Mouse (Mus musculus) lung, adult 2 months (tissue): ENCODE results near the gene Stard7. TPM values are rescaled to one million over a fixed set of nuclear protein-coding genes. Genes with fewer than 3 reads are reported as not detected.

Experiments used
- DNase-seq: peaks from one replicate; pipeline ENCODE4 v3.0.0; 2022
- H3K4me1 ChIP-seq: fragments of 200-500 bp; 2 replicates; pipeline ENCODE4 v1.6.1; 2011; ENCODE audit warnings: low read length; ENCODE audit not compliant: control insufficient read depth, insufficient read depth
- H3K4me3 ChIP-seq: fragments of 200-500 bp; replicated peaks from 2 replicates; pipeline ENCODE3; 2011; ENCODE audit warnings: low read depth, mild to moderate bottlenecking, control low read depth, low read length; ENCODE audit errors: extremely low read depth
- CTCF ChIP-seq: fragments of 200-500 bp; IDR thresholded peaks from 2 replicates; pipeline ENCODE4 v1.5.1; 2011; ENCODE audit warnings: mild to moderate bottlenecking, low read length, control low read depth; ENCODE audit not compliant: insufficient read depth
- POLR2A ChIP-seq: fragments of 200-500 bp; IDR thresholded peaks from 2 replicates; pipeline ENCODE4 v1.6.1; 2011; ENCODE audit warnings: low read depth, mild to moderate bottlenecking, control low read depth, low read length, borderline replicate concordance; ENCODE audit errors: extremely low read depth
- WGBS: fragments of 180-500 bp; shearing (Covaris S2); methylation state at CpG from one replicate; pipeline ENCODE4 v1.1.7; 2018; 5-methylcytosine and 5-hydroxymethylcytosine counted together
- polyA plus RNA-seq: library from polyadenylated mRNA; depleted of rRNA; stranded (reverse); fragments of >200 nt; gene quantifications from 2 replicates; pipeline ENCODE4 v1.2.3, GENCODE M21; 2012

Gene Stard7
- polyA plus RNA-seq, 1 experiment, result 29.3 TPM

- TF ChIP-seq CTCF, result no peak
- TF ChIP-seq POLR2A, result no peak
- DNase-seq, result no peak
- WGBS, result 92% methylated on average over 1 of the region's 1 CpGs
- Histone ChIP-seq H3K4me3 (no peak overlapping the region), H3K4me1 (no peaks in the 10 kb centered on the region)
These were observed 45.1 kb downstream of the Stard7 start for GRCm38 (mm10) chr2:127315155-127315470.

- WGBS, result 67% methylated on average over 5 of the region's 5 CpGs
- TF ChIP-seq POLR2A, result no peak
- TF ChIP-seq CTCF, result no peak
- no peak overlapping the region for H3K4me3 ChIP-seq
- DNase-seq, result no peak
- H3K4me1 ChIP-seq, result no peaks in the 10 kb centered on the region
These were observed 46.4 kb downstream of the Stard7 start for GRCm38 (mm10) chr2:127316431-127316830.

- Histone ChIP-seq H3K4me1 (no peaks in the 10 kb centered on the region), H3K4me3 (no peak overlapping the region)
- WGBS, result 58% methylated on average over 4 of the region's 4 CpGs
- TF ChIP-seq CTCF (no peak), POLR2A (no peak)
- DNase-seq, result no peak
These were observed 48.1 kb downstream of the Stard7 start for GRCm38 (mm10) chr2:127318136-127318535.

- no peak overlapping the region for H3K4me3 ChIP-seq
- TF ChIP-seq CTCF (no peak), POLR2A (no peak)
- WGBS, result 35% methylated on average over 4 of the region's 4 CpGs
- no peaks in the 10 kb centered on the region for H3K4me1 ChIP-seq
- DNase-seq, result no peak
These were observed 49.1 kb downstream of the Stard7 start for GRCm38 (mm10) chr2:127319071-127319470.

- Histone ChIP-seq H3K4me1 (no peaks in the 10 kb centered on the region), H3K4me3 (no peak overlapping the region)
- 53% methylated on average over 6 of the region's 6 CpGs for WGBS
- no peak for DNase-seq
- TF ChIP-seq CTCF (no peak), POLR2A (no peak)
These were observed 52.8 kb downstream of the Stard7 start for GRCm38 (mm10) chr2:127322671-127323285.

GRCm38 (mm10) chr2:127323667-127324066 lies 53.6 kb downstream of the Stard7 start:
- Histone ChIP-seq H3K4me1 (no peaks in the 10 kb centered on the region), H3K4me3 (no peak overlapping the region)
- 83% methylated on average over 1 of the region's 1 CpGs for WGBS
- DNase-seq, result no peak
- TF ChIP-seq POLR2A (no peak), CTCF (no peak)

- DNase-seq, result no peak
- WGBS, result 51% methylated on average over 7 of the region's 7 CpGs
- TF ChIP-seq CTCF (no peak), POLR2A (no peak)
- Histone ChIP-seq H3K4me1 (no peaks in the 10 kb centered on the region), H3K4me3 (no peak overlapping the region)
These were observed 54.4 kb downstream of the Stard7 start for GRCm38 (mm10) chr2:127324456-127324855.

GRCm38 (mm10) chr2:127328090-127328851 lies 58.3 kb downstream of the Stard7 start:
- WGBS, result 56% methylated on average over 12 of the region's 12 CpGs
- Histone ChIP-seq H3K4me1 (no peaks in the 10 kb centered on the region), H3K4me3 (no peak overlapping the region)
- TF ChIP-seq CTCF (no peak), POLR2A (no peak)
- DNase-seq, result no peak

- TF ChIP-seq CTCF (no peak), POLR2A (no peak)
- Histone ChIP-seq H3K4me3 (no peak overlapping the region), H3K4me1 (no peaks in the 10 kb centered on the region)
- no peak for DNase-seq
- 79% methylated on average over 14 of the region's 14 CpGs for WGBS
These were observed 63.0 kb downstream of the Stard7 start for GRCm38 (mm10) chr2:127332807-127333570.
